ENCODE assay signal across 7 mouse cellular contexts in the genomic region with DNA sequence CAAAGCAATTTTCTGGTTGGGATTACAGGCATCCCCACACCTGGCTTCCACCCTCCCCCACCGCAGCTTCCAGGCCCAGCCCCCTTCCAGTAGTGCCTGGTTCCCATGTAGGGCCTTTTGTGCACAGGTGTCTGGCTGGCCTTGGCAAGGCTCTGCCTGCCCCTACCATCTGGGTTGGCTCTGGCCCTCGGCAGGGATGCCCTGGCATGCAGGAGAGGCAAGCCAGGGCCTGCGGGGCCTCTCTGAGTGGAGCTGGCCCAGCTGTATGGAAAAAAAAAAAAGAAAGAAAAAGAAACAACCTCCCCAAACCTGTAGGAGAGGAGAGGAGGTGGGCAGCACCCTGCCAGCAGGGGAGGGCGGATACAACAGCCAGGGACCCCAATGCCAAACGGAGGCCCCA. TPM values are rescaled to one million over a fixed set of nuclear protein-coding genes. Genes with fewer than 3 reads are reported as not detected.
A peak's percentile ranks its signal among the peaks of the same experiment; 100 is the strongest.
DNase-seq lines count a peak whose midpoint lies in the region; ATAC-seq and TF ChIP-seq lines count a peak whose summit lies in the region.

No protein-coding gene starts in this region.

- H3K36me3 ChIP-seq in liver, embryonic 13.5 days: peaks cover 61% of the 10 kb centered on the region
- H3K36me3 ChIP-seq in liver, embryonic 11.5 days (ENCODE audit: control insufficient read depth, insufficient read depth, low read length): peaks cover 33% of the 10 kb centered on the region
- H3K36me3 ChIP-seq in forebrain, postnatal 0 days (ENCODE audit: insufficient read depth): peaks cover 62% of the 10 kb centered on the region
- peaks cover 64% of the 10 kb centered on the region for H3K36me3 ChIP-seq in neural tube, embryonic 13.5 days

- H3K27ac ChIP-seq in liver, embryonic 13.5 days: no peak overlapping the region
- H3K27ac ChIP-seq in liver, embryonic 11.5 days (ENCODE audit: low read depth, low read length): no peak overlapping the region
- H3K27ac ChIP-seq in forebrain, postnatal 0 days (ENCODE audit: low read depth, low read length): no peak overlapping the region
- peak overlapping the region; percentile 77 for H3K27ac ChIP-seq in neural tube, embryonic 13.5 days (replicated peaks)

- TF ChIP-seq CTCF in forebrain, postnatal 0 days (IDR thresholded peaks at IDR 0.05; ENCODE audit: low read depth): no peak

- H3K9me3 ChIP-seq in liver, embryonic 13.5 days (replicated peaks): no peaks in the 10 kb centered on the region
- no peaks in the 10 kb centered on the region for H3K9me3 ChIP-seq in liver, embryonic 11.5 days (ENCODE audit: control insufficient read depth, low read length)
- H3K9me3 ChIP-seq in forebrain, postnatal 0 days (ENCODE audit: low read length): no peaks in the 10 kb centered on the region
- H3K9me3 ChIP-seq in neural tube, embryonic 13.5 days: no peaks in the 10 kb centered on the region

- no peaks in the 10 kb centered on the region for H3K27me3 ChIP-seq in liver, embryonic 13.5 days
- H3K27me3 ChIP-seq in liver, embryonic 11.5 days (replicated peaks; ENCODE audit: control insufficient read depth, insufficient read depth, low read length): no peaks in the 10 kb centered on the region
- no peaks in the 10 kb centered on the region for H3K27me3 ChIP-seq in forebrain, postnatal 0 days (ENCODE audit: insufficient read depth, low read length)
- no peaks in the 10 kb centered on the region for H3K27me3 ChIP-seq in neural tube, embryonic 13.5 days

- WGBS in liver, embryonic 13.5 days (ENCODE audit: insufficient replicate concordance): 87% methylated on average over 5 of the region's 5 CpGs
- WGBS in liver, embryonic 11.5 days: 87% methylated on average over 5 of the region's 5 CpGs
- WGBS in forebrain, postnatal 0 days: 59% methylated on average over 5 of the region's 5 CpGs
- WGBS in neural tube, embryonic 13.5 days: 81% methylated on average over 5 of the region's 5 CpGs

- H3K4me2 ChIP-seq in liver, embryonic 13.5 days: no peak overlapping the region
- no peak overlapping the region for H3K4me2 ChIP-seq in liver, embryonic 11.5 days
- H3K4me2 ChIP-seq in forebrain, postnatal 0 days (ENCODE audit: low read depth): 0 out of 2 replicates have a peak overlapping the region, but pooled peaks have one; percentile 3
- H3K4me2 ChIP-seq in neural tube, embryonic 13.5 days: peak overlapping the region; percentile 93

- H3K4me1 ChIP-seq in liver, embryonic 13.5 days (replicated peaks): peaks cover 77% of the 10 kb centered on the region
- H3K4me1 ChIP-seq in liver, embryonic 11.5 days (replicated peaks; ENCODE audit: control insufficient read depth, insufficient read depth, low read length): peaks cover 37% of the 10 kb centered on the region
- H3K4me1 ChIP-seq in forebrain, postnatal 0 days (ENCODE audit: insufficient read depth): peaks cover 22% of the 10 kb centered on the region
- peaks cover 52% of the 10 kb centered on the region for H3K4me1 ChIP-seq in neural tube, embryonic 13.5 days (replicated peaks)

- H3K4me3 ChIP-seq in liver, embryonic 13.5 days (replicated peaks): no peak overlapping the region
- no peak overlapping the region for H3K4me3 ChIP-seq in liver, embryonic 11.5 days (ENCODE audit: low read depth, low read length)
- H3K4me3 ChIP-seq in forebrain, postnatal 0 days (ENCODE audit: low read depth, low read length): no peak overlapping the region
- H3K4me3 ChIP-seq in neural tube, embryonic 13.5 days: no peak overlapping the region; the same call in 1 of the 2 replicates

- ATAC-seq in liver, embryonic 13.5 days (ENCODE audit: low read depth): no peak
- ATAC-seq in liver, embryonic 11.5 days (replicated peaks; ENCODE audit: low FRiP score): no peak
- no peak for ATAC-seq in forebrain, postnatal 0 days
- no peak for ATAC-seq in neural tube, embryonic 13.5 days (ENCODE audit: low read depth)

- peak overlapping the region; percentile 40; the same call in 1 of the 2 replicates for H3K9ac ChIP-seq in liver, embryonic 13.5 days
- no peak overlapping the region for H3K9ac ChIP-seq in liver, embryonic 11.5 days (ENCODE audit: low read depth, low read length)
- H3K9ac ChIP-seq in forebrain, postnatal 0 days: peak overlapping the region; percentile 100
- peak overlapping the region; percentile 94 for H3K9ac ChIP-seq in neural tube, embryonic 13.5 days

- DNase-seq in liver, embryonic 13.5 days: no peak
- DNase-seq in liver, embryonic 11.5 days (ENCODE audit: low spot score): no peak
- peak; percentile 79 to 89 for DNase-seq in cerebellum, postnatal 10 days
- DNase-seq in forebrain, postnatal 0 days: no peak
- DNase-seq in spleen, adult 18-20 months: no peak
- DNase-seq in embryo, embryonic 11 days: no peak

RNA-seq across cellular contexts. Expression of gene Pik3r2, which starts 3.1 kb away (rescaled TPM):
- 18.0 and 18.2 TPM in 2 replicates for polyA plus RNA-seq in liver, embryonic 13.5 days (2015; fragmentation: Nextera tagmentation; extraction: Ambion mirVana)
- 41.5 and 44.6 TPM in 2 replicates for polyA plus RNA-seq in liver, embryonic 11.5 days (2014; fragmentation: Nextera tagmentation; extraction: Ambion mirVana)
- total RNA-seq in forebrain, postnatal 0 days (2014; rRNA removed): 160 and 170 TPM in 2 replicates
- polyA plus RNA-seq in forebrain, postnatal 0 days (2015; fragmentation: Nextera tagmentation; extraction: Ambion mirVana): 147 and 153 TPM in 2 replicates
- polyA plus RNA-seq in neural tube, embryonic 13.5 days (2015; fragmentation: Nextera tagmentation; extraction: Ambion mirVana): 88.9 and 93.7 TPM in 2 replicates

RNA-seq across cellular contexts. Expression of gene Mpv17l2, which starts 12.7 kb away (rescaled TPM):
- polyA plus RNA-seq in liver, embryonic 13.5 days (2015; fragmentation: Nextera tagmentation; extraction: Ambion mirVana): 45.6 and 50.4 TPM in 2 replicates
- polyA plus RNA-seq in liver, embryonic 11.5 days (2014; fragmentation: Nextera tagmentation; extraction: Ambion mirVana): 67.7 and 76.4 TPM in 2 replicates
- total RNA-seq in forebrain, postnatal 0 days (2014; rRNA removed): 33.7 and 39.9 TPM in 2 replicates
- polyA plus RNA-seq in forebrain, postnatal 0 days (2015; fragmentation: Nextera tagmentation; extraction: Ambion mirVana): 60.4 and 61.9 TPM in 2 replicates
- 46.1 and 54.5 TPM in 2 replicates for polyA plus RNA-seq in neural tube, embryonic 13.5 days (2015; fragmentation: Nextera tagmentation; extraction: Ambion mirVana)

RNA-seq across cellular contexts. Expression of gene Rab3a, which starts 18.9 kb away (rescaled TPM):
- polyA plus RNA-seq in liver, embryonic 13.5 days (2015; fragmentation: Nextera tagmentation; extraction: Ambion mirVana): 2.7 and 3.9 TPM in 2 replicates
- polyA plus RNA-seq in liver, embryonic 11.5 days (2014; fragmentation: Nextera tagmentation; extraction: Ambion mirVana): 6.3 and 6.9 TPM in 2 replicates
- total RNA-seq in forebrain, postnatal 0 days (2014; rRNA removed): 450 and 499 TPM in 2 replicates
- 632 and 673 TPM in 2 replicates for polyA plus RNA-seq in forebrain, postnatal 0 days (2015; fragmentation: Nextera tagmentation; extraction: Ambion mirVana)
- polyA plus RNA-seq in neural tube, embryonic 13.5 days (2015; fragmentation: Nextera tagmentation; extraction: Ambion mirVana): 402 and 417 TPM in 2 replicates

RNA-seq across cellular contexts. Expression of gene Mast3, which starts 31.4 kb away (rescaled TPM):
- 4.9 and 6.2 TPM in 2 replicates for polyA plus RNA-seq in liver, embryonic 13.5 days (2015; fragmentation: Nextera tagmentation; extraction: Ambion mirVana)
- 18.2 and 19.3 TPM in 2 replicates for polyA plus RNA-seq in liver, embryonic 11.5 days (2014; fragmentation: Nextera tagmentation; extraction: Ambion mirVana)
- total RNA-seq in forebrain, postnatal 0 days (2014; rRNA removed): 26.2 and 60.0 TPM in 2 replicates
- 20.3 and 25.2 TPM in 2 replicates for polyA plus RNA-seq in forebrain, postnatal 0 days (2015; fragmentation: Nextera tagmentation; extraction: Ambion mirVana)
- polyA plus RNA-seq in neural tube, embryonic 13.5 days (2015; fragmentation: Nextera tagmentation; extraction: Ambion mirVana): 15.8 and 17.6 TPM in 2 replicates

RNA-seq across cellular contexts. Expression of gene Il12rb1, which starts 34.8 kb away (rescaled TPM):
- 0.20 and 0.21 TPM in 2 replicates for polyA plus RNA-seq in liver, embryonic 13.5 days (2015; fragmentation: Nextera tagmentation; extraction: Ambion mirVana)
- polyA plus RNA-seq in liver, embryonic 11.5 days (2014; fragmentation: Nextera tagmentation; extraction: Ambion mirVana): 0.10 and 0.25 TPM in 2 replicates
- 0.05 TPM in 1 of 2 replicates, not detected in the other for total RNA-seq in forebrain, postnatal 0 days (2014; rRNA removed)
- polyA plus RNA-seq in forebrain, postnatal 0 days (2015; fragmentation: Nextera tagmentation; extraction: Ambion mirVana): not detected in 2 replicates
- not detected in 2 replicates for polyA plus RNA-seq in neural tube, embryonic 13.5 days (2015; fragmentation: Nextera tagmentation; extraction: Ambion mirVana)

Comparison
In these comparisons a context has a peak if more than half of its experiments do, and no peak if none do; other contexts are left out.
1. DNase-seq: peak in cerebellum, postnatal 10 days (2 of 2); none in liver, embryonic 13.5 days (single experiment), liver, embryonic 11.5 days (single experiment), forebrain, postnatal 0 days (single experiment), spleen, adult 18-20 months (0 of 2) and embryo, embryonic 11 days (single experiment).
2. H3K4me2 ChIP-seq: peak in forebrain, postnatal 0 days (single experiment) and neural tube, embryonic 13.5 days (single experiment); none in liver, embryonic 13.5 days (single experiment) and liver, embryonic 11.5 days (single experiment).
3. RNA of gene Rab3a, which starts 18.9 kb away (polyA plus RNA-seq): 632 to 673 TPM in forebrain, postnatal 0 days and 402 to 417 TPM in neural tube, embryonic 13.5 days; 6.3 to 6.9 TPM in liver, embryonic 11.5 days and 2.7 to 3.9 TPM in liver, embryonic 13.5 days; every median in the first group is over 10 times any median in the second.